Mouse (Mus musculus) E14TG2a.4 (cell line): ENCODE results near the gene Nr3c2.

Experiments
- H3K27me3 ChIP-seq: 2 replicates; pipeline ENCODE4 v1.6.1; 2014; ENCODE audit warnings: low read length, control low read depth; ENCODE audit not compliant: insufficient read depth
- H3K36me3 ChIP-seq: 2 replicates; pipeline ENCODE4 v1.6.1; 2014; ENCODE audit warnings: low read length, control low read depth; ENCODE audit not compliant: insufficient read depth
- H3K4me1 ChIP-seq: replicated peaks from 2 replicates; pipeline ENCODE4 v1.6.1; 2014; ENCODE audit warnings: low read depth, low read length, control low read depth
- H3K4me3 ChIP-seq: replicated peaks from 2 replicates; pipeline ENCODE4 v1.5.1; 2014; ENCODE audit warnings: mild to moderate bottlenecking, low read length
- H3K9me3 ChIP-seq: 2 replicates; pipeline ENCODE4 v1.6.1; 2014; ENCODE audit warnings: low read length, control low read depth
- CTCF ChIP-seq: conservative IDR thresholded peaks from 2 replicates; pipeline ENCODE4 v1.5.1; 2014; ENCODE audit warnings: low read length
- NANOG ChIP-seq: IDR thresholded peaks from 2 replicates; pipeline ENCODE4 v1.6.1; 2014; ENCODE audit warnings: borderline replicate concordance, low read length, mixed read lengths
- POU5F1 ChIP-seq: IDR thresholded peaks from 2 replicates; pipeline ENCODE4 v1.6.1; 2014; ENCODE audit warnings: low read length, borderline replicate concordance

Nr3c2 gene

DNA sequence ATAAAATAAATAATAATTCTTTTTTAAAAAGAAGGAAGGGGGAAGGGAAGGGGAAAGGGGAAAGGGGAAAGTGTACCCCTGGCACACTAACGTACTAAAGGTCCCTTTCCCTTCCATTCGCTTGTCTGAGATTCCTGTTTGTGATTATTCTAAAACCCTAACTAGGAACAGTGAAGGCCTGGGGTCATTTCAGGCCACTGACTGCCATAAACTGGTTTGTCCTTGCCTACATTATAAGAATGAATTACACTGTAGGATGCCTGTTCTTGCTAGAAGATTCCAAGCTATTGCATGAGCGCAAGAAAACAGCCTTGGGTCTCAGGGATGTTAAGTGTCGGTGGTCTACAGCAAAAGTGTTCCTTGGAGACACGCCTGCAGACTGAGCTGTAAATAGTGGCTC, 355.2 kb downstream of the Nr3c2 start:
- Histone ChIP-seq H3K4me1 (no peaks in the 10 kb centered on the region; the same call in 1 of the 2 replicates), H3K27me3 (no peaks in the 10 kb centered on the region), H3K9me3 (no peaks in the 10 kb centered on the region), H3K4me3 (no peak overlapping the region), H3K36me3 (no peaks in the 10 kb centered on the region)
- TF ChIP-seq NANOG (no peak), CTCF (no peak), POU5F1 (no peak)

DNA sequence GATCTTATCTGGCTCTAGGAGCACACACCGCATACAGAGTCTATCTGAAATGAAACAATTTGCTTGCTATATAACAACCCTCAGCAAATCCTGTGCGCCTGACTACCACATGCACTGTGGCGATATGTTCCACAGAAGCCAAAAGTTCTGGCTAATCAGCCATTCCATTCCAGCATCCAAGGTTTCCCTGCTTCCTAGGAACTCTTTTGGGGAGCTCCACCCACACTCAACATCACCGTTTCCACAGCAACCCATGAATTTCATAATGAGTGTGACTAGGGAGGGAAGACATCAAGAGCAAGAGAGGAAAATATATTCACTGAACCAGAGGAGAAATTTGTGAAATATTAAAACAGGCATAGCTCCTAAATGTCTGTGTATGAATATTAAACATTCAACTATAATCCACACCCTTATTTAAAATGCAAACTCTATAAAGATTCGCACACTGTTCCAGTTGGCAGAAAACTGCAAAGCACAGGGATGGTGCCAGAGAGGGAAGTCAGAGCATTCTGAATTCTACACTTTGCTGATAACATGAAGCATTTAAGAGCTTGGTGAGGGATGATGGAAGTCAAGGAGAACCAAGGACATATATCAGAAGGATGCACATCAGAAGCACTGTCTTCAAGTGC, 357.3 kb downstream of the Nr3c2 start:
- Histone ChIP-seq H3K9me3 (no peaks in the 10 kb centered on the region), H3K4me1 (no peaks in the 10 kb centered on the region), H3K27me3 (no peaks in the 10 kb centered on the region), H3K36me3 (no peaks in the 10 kb centered on the region), H3K4me3 (no peak overlapping the region)
- TF ChIP-seq POU5F1 = no peak
- TF ChIP-seq CTCF = no peak
- TF ChIP-seq NANOG = no peak

DNA sequence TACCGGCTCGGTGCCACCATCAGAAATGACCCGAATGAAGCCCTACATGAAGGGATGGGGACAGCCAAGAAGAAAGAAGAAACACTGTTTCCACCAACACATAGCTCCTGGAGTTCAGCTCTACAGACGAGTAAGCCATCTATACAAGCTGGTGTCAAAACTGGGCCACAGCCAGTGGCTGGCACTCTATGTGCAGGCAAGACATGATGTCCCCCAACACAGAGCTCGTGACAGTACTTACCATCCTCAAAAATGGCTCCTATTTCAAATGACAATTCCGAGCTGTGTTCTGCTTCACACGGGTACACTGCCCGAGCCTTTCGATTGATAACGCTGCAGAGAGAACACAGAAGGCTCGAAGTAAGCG, 357.8 kb downstream of the Nr3c2 start:
- Histone ChIP-seq H3K9me3 (no peaks in the 10 kb centered on the region), H3K4me1 (no peaks in the 10 kb centered on the region), H3K27me3 (no peaks in the 10 kb centered on the region), H3K36me3 (no peaks in the 10 kb centered on the region), H3K4me3 (no peak overlapping the region)
- TF ChIP-seq POU5F1 (no peak), NANOG (no peak), CTCF (no peak)

DNA sequence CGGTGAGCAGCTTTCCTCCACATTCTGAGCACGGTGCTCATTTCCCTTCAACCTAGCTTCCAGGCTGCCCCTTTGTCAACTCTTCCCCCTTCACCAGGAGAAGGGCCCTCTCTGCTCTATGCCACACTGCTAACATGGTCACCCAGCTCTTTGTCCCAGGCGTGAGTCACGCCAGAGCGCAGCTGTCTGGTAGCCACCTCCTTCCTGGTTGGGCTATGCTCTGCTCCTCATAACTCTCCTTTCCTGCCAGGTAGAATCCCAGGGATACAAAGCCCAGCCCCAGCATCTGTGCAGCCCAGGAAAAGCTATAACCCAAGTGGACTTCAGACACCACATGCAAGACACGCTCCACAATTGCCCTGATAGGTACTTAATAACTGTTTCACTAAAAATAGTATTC, 362.0 kb downstream of the Nr3c2 start:
- Histone ChIP-seq H3K9me3 (no peaks in the 10 kb centered on the region), H3K36me3 (no peaks in the 10 kb centered on the region), H3K27me3 (no peaks in the 10 kb centered on the region), H3K4me1 (no peaks in the 10 kb centered on the region), H3K4me3 (no peak overlapping the region)
- TF ChIP-seq NANOG (no peak), CTCF (no peak), POU5F1 (no peak)

DNA sequence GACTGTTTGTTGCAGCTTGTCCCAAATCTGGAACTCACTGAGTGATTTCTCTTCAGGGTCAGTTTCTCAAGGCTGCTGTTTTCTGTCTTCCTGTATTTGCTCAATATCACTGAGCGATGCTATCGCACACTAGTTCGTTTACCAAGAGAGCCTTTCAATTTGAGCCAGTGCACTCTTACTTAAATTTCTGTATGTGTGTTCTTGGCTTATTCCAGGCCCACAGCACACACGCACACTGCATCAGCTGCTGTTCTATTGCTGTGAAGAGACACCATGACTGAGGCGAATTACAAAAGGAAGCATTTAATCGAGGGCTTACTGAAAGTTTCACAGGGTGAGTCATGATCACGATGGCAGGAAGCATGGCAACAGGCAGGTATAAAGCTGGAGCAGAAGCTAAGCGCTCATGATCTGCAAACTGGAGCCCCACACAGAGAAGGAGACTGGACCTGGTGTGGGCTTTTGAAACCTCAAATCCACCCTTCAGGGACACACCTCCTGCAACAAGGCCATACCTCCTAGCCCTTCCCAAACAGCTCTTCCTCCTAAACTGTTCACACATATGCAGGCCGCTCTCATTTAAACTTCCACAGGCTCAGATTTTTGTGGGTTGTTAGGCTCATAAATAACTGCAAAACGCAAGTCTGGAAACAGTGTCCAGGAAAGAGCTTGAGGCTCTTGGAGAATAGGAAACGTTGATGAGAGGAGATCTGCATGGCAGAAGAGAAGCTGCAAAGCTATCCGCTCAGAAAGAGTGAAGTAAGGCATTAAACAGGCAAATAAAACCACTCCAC, 363.2 kb downstream of the Nr3c2 start:
- H3K9me3 ChIP-seq = no peaks in the 10 kb centered on the region
- no peak overlapping the region for H3K4me3 ChIP-seq
- no peaks in the 10 kb centered on the region for H3K4me1 ChIP-seq
- no peaks in the 10 kb centered on the region for H3K36me3 ChIP-seq
- no peaks in the 10 kb centered on the region for H3K27me3 ChIP-seq
- TF ChIP-seq CTCF (no peak), POU5F1 (no peak), NANOG (no peak)

DNA sequence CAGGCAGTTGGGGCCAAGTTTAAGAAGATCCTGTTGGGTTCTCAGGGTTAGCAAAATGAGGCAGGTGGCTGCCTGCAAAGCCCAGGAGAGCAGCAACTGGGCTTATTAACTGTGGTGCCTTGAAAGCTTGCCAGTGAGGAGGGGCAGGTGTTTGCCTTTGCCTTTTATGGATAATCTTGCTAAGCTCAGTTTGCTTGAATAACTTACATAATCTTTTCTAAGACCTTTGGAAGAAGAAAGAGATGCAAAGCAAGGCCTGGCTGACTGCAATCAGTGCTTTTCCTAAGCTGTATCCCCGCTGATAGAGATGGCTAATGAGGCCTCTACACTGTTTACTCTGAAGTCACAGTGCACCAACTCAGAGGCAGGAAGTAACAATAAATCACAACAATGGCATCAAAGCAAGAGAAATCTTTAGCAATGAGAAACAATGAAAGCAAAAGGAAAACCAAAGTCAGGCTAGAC, 368.7 kb downstream of the Nr3c2 start:
- TF ChIP-seq NANOG (no peak), POU5F1 (no peak), CTCF (no peak)
- no peaks in the 10 kb centered on the region; the same call in 1 of the 2 replicates for H3K4me1 ChIP-seq
- H3K9me3 ChIP-seq = peaks cover 30% of the 10 kb centered on the region
- no peaks in the 10 kb centered on the region for H3K27me3 ChIP-seq
- H3K36me3 ChIP-seq = no peaks in the 10 kb centered on the region
- H3K4me3 ChIP-seq = no peak overlapping the region

DNA sequence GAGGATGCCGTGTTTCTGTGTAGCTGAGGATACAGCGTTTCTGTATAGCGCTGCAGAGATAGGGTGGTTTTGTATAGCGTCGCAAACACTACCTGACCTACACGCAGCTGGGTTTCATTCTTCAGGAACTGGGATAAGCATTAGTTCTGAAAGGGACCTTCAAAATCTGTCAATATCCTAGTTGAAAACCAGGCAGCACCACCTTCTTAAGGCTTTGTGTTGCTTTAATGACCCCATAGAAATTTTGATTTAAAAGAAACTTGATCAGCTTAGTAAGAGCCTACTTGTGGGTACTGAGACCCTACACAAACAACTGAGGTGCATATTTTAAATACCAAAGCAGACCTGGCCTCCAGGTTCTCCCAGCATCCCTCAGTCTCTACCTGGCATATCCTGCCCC, 372.9 kb downstream of the Nr3c2 start:
- no peak overlapping the region for H3K4me3 ChIP-seq
- peaks cover 30% of the 10 kb centered on the region for H3K9me3 ChIP-seq
- no peak for TF ChIP-seq NANOG
- TF ChIP-seq CTCF = no peak
- no peak for TF ChIP-seq POU5F1
- H3K4me1 ChIP-seq = no peaks in the 10 kb centered on the region; the same call in 1 of the 2 replicates
- H3K27me3 ChIP-seq = no peaks in the 10 kb centered on the region
- no peaks in the 10 kb centered on the region for H3K36me3 ChIP-seq

DNA sequence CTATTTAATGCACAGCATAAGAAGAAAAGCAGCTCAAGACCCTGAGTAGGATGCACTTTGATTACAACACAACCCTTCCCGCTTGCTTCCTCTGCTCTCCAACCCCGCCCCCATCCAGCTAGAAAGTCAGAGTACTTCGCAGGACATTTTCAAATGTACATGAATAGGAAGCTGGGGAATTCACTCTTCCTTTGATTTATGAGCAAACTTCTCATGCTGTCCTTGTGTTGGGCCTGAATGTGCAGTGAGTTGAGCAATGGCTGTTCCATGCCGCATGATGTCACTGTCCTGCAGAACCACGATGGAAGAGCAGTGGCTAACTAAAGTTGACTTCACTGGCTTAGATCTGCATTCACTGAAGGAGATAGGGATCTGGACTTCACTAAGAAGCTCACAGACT, 376.3 kb downstream of the Nr3c2 start:
- no peaks in the 10 kb centered on the region for H3K36me3 ChIP-seq
- H3K4me1 ChIP-seq = no peaks in the 10 kb centered on the region; the same call in 1 of the 2 replicates
- no peaks in the 10 kb centered on the region for H3K27me3 ChIP-seq
- no peak overlapping the region for H3K4me3 ChIP-seq
- peaks cover 10% of the 10 kb centered on the region for H3K9me3 ChIP-seq
- TF ChIP-seq POU5F1 = no peak
- no peak for TF ChIP-seq NANOG
- no peak for TF ChIP-seq CTCF

DNA sequence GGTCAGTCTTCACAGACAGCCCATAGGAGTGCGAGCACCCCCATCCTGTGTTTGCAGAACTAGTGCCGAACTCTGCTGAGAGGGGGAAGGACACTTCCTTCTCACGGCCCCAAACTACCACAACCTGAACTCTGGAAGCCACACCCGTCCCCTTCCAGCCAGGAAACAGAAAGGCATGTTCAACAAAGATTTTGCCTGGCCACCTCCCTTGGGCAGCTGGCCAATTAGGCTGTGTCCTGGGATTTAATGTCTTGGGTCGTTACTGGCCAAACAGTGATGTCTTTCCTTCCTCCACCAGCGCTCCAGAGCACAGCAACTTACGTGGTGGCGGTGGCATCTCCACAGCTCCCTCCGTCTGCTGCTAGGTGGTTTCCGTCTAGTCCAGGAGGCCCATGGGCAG, 377.6 kb downstream of the Nr3c2 start:
- H3K4me1 ChIP-seq = no peaks in the 10 kb centered on the region; the same call in 1 of the 2 replicates
- H3K9me3 ChIP-seq = no peaks in the 10 kb centered on the region; the same call in 1 of the 2 replicates
- no peak for TF ChIP-seq POU5F1
- TF ChIP-seq CTCF = no peak
- no peak for TF ChIP-seq NANOG
- no peak overlapping the region for H3K4me3 ChIP-seq
- no peaks in the 10 kb centered on the region for H3K36me3 ChIP-seq
- no peaks in the 10 kb centered on the region for H3K27me3 ChIP-seq
